Mouse (Mus musculus): ENCODE data around the gene Nrap.

Nrap gene

GRCm38 (mm10) chr19:56396669-56397621 lies 7.1 kb upstream of the Nrap start, which contains the start of gene Casp7:
Casp7 (plus strand) TSS chr19:56397129.
- peak; percentile 54 for DNase-seq (ENCODE audit: low spot score)

GRCm38 (mm10) chr19:56396227-56396626 lies 6.4 kb upstream of the Nrap start:
- no peak for DNase-seq (ENCODE audit: low spot score)

DNA sequence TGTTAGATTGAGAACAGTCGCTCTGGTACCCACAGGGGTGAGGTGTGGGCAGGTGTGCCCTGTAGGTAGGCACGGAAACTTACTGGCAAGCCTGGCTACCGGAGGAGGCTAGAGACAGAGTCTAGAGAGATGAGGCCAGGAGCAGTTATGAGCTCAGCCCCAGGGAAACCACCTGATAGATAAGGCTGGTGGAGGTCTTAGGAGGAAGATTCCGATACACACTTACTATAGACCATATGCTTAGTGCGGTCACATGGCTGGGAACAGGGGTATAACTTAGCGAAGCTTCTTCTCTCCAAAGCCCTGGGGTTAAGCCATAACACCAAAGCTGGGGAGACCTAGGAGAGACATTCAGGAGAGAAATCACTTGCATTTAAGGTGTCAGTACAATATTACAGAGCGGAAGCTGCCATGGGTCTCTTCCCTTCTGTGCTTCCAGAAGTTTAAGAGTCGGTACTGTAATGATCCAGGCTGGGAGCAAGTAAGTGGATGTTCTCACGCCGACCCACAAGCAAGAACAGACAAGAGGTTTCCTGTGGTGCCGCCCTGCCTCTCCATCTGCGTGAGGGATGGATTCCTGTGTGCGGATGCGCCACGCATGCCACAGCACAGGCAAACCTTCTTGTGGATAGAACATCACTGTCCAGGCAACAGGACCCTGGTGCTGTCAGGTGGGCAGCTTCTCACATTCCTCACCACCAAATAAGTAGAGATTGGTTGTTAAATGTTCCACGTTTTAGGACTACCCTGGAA lies 5.5 kb upstream of the Nrap start:
- no peak for DNase-seq (ENCODE audit: low spot score)

DNA sequence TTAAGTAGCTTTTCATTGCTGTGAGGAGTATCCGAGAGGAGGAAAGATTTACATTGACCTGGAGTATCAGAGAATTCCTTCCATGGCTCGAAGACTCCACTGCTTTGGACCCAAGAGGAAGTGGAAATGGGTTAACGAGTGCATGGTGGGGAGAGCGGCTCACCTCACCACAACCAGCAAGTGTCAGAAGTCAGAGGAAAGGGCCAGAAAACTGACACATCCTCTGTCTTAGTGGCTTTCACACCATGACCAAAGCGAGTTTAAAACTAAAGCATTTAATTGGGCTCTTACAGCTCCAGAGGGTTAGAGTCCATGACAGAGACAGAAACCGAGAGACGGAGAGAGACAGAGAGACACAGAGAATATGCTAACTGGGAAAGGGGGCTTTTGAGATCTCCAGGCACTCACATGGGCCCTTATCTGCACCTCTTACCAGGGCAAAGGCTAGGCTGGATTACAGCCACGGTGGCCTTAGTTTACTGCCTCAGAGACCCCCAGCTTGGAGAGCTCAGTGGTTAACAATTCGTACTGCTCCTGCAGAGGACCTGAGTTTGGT lies 3.6 kb upstream of the Nrap start:
- DNase-seq (ENCODE audit: low spot score) = no peak

GRCm38 (mm10) chr19:56391307-56392046 lies 1.6 kb upstream of the Nrap start:
- DNase-seq (ENCODE audit: low spot score) = peak; percentile 61

DNA sequence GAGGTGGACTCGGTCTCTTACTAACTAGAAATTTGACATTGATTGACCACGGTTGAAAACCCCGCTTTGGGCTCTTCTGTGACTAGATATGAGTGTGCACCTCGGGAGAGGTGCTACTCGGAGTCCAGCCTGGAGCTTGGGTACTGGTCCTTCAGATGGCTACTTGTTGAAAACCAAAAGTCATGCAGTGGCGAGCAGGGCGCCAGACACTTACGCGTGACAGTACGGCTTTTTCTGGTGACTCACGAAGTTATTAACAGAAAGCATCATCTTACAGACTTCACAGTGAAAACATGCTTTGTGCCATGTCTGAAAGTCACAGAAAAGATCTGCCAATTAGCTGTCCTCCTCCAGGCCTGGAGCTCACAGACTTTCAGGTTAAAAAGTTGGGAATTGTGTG lies 661 bp downstream of the Nrap start:
- DNase-seq (ENCODE audit: low spot score) = no peak

- DNase-seq (ENCODE audit: low spot score) = no peak
Observed at GRCm38 (mm10) chr19:56387726-56388302, 2.0 kb downstream of the Nrap start.

GRCm38 (mm10) chr19:56386095-56386494 lies 3.7 kb downstream of the Nrap start:
- no peak for DNase-seq (ENCODE audit: low spot score)

- DNase-seq (ENCODE audit: low spot score) = no peak
Observed at GRCm38 (mm10) chr19:56385546-56385945, 4.3 kb downstream of the Nrap start.

GRCm38 (mm10) chr19:56381407-56381806 lies 8.4 kb downstream of the Nrap start:
- no peak for DNase-seq (ENCODE audit: low spot score)

GRCm38 (mm10) chr19:56380341-56380740 lies 9.5 kb downstream of the Nrap start:
- DNase-seq (ENCODE audit: low spot score) = no peak

DNA sequence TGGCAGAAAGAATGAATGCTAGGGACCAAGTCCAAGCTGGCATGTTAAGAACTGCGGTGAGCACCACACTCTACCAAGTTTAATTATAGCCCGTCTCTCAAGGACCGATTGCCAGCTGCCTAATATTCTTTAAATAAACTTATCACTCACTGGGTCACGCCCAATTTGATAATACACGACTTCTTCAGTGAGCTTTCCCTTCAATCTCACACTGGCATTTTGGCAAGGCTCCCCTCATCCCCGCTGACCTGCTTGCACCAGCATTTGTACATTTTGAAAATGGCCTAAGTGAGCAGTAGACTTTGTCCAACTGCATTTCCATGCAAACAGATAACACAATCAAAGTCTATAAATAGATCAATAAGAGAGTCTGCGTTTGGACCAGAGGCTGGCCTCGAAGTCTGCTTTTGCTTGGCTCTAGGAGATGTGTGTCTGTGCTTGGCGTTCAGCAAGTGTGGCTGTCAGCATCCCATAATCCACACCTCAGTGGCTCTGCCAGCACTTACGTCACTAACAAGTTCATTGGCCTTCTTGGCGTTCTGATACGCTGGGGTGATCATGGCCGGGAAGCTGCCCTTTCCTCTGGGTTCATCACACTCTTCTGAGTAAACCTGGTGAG lies 11.2 kb downstream of the Nrap start:
- DNase-seq (ENCODE audit: low spot score) = no peak

DNA sequence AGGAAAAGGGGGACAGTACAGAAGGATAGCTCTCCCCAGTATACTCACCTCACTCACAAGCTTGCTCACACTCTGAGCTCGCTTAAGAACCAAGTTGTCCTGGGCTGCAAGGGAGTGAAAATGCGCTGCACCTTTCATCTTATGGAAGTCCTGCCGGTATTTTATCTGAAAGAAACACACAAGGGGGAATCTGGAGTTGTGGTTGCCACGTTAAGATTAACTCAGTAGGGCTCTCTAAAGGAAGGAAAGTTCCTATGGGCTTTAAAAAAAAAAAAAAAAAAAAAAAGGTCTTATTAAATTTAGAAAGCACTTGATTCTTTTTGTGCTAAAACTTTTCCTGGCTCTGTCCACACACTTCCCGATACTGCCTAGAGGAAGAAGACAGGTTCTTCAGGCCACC lies 11.8 kb downstream of the Nrap start:
- no peak for DNase-seq (ENCODE audit: low spot score)

DNA sequence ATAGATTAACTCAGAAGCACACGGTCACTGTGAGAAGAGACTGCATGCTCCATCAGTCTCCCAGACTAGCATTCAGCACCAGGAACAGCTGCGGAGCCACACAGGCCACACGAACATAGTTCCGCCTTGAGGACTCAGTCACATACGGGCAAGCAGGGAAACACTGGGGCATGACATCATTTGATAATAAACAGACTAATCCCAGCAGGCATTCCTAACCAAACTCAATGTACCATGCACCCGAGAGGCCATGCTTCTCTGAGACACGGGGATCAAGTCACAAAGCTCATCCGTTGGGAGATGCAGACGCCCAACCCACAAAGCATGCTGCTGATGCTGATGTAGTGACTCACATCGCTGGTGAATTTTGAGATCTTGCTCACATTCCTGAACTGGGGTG lies 15.8 kb downstream of the Nrap start:
- DNase-seq (ENCODE audit: low spot score) = no peak

DNA sequence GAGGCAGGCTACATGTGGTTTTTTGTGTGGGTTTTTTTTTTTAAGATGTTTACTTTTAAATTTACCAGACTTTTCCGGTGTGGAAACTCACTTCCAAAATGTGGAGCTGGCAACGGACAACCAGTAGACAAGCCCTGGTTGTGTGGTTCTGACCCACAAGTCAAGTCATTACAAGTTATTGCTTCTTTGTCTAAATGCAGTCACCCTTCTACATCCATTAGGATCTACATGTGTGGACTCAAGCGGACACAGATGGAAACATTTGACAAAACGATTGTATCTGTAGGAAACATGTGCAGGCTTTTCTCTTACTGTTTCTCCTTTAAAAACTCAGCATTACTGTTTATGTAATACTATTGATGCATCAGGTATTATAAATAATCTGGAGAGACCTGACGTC lies 16.6 kb downstream of the Nrap start:
- no peak for DNase-seq (ENCODE audit: low spot score)

DNA sequence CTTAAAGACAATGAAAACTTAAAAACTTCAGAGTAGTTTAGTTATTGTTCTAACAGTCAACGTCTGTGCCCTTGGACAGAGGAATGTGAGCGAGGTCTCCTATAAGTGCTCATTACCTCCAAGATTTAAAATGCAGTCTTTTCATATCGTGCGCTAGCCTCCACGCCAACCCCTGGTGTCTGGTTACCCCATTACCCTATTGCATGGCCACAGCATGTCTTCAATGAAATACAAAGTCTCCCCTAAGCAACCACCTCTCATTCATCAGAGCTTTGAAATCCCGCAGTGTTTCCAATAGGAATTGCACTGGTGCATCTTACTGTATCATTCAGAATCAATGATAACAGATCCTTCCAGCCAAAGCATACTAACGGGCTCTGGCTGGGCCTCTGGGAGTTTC lies 17.6 kb downstream of the Nrap start:
- no peak for DNase-seq (ENCODE audit: low spot score)

DNA sequence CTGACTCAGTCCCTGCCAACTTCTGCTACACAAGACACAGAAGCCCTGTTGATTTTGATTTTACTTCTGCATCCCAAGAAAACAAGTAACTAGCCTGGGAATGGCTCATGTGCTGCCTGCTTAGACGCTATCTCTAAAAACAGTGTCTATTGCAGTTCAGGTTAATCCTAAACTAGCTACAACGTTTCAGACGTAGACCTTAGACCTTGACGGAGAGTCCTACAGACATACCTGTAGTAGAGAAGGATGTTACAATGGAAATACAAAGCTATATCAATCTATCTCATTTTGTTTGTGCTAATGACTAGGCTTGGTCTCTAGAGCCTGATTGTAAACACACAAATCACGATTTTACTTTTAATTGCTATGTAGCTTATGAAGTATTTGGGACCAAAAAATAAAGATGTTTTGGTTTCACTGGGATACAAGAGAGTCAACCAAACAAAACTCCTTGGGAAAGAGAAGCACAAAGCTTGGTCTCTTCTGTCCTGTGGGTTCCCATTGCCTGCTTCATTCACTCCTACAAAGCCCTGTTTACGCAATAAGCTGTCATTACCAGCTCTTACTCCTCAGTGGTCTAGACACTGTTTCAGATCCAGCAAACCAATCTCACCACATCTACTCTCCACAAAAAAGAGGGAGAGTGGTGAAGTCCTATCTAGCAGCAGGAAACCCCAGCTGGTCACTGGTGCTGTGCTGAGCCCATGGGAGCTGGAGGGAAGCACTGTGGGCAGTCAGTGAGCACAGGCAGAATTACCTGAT lies 19.3 kb downstream of the Nrap start:
- DNase-seq (ENCODE audit: low spot score) = no peak

GRCm38 (mm10) chr19:56368912-56369311 lies 20.9 kb downstream of the Nrap start:
- DNase-seq (ENCODE audit: low spot score) = no peak

DNA sequence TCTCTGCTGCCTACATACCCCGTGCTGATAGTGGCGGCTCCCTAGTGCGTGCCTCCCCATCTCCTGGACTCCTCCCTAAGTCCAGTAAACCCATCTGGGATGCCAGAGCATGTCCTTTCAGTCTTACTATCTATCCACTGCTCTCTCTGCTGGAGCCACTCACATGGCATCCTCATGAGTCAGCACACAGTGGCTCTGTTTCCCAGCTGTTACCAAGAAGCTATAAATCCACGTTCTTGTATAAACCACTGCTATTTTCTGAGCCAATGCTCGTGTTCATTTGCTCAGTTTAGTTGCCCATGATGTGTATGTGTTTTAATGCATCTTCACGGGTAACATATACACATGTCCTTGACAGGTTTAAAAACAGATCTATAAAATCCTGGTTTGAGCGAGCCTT lies 22.1 kb downstream of the Nrap start:
- no peak for DNase-seq (ENCODE audit: low spot score)

- no peak for DNase-seq (ENCODE audit: low spot score)
Observed at GRCm38 (mm10) chr19:56366625-56367024, 23.2 kb downstream of the Nrap start.

DNA sequence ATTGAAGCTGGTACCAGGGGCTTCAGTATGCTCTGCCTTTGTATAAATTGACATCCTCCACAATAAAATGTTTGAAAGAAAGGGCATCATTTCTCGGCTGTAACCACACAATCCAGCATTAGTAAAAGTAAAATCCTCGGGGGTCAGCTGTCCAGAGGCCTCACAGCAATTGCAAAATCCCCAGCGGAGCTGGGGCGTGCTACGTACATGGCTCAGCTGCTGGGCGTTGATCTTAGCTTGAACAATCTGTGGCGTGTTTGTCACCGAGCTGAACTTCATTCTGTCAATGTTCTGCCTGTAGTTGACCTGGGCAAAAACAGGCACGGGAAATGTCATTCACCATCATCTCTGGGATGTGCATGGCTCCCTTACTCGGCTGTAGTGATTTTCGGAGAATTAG lies 23.7 kb downstream of the Nrap start:
- DNase-seq (ENCODE audit: low spot score) = no peak
